Mouse (Mus musculus): ENCODE results near the gene Cenpj.

Gene Cenpj

GRCm38 (mm10) chr14:56545491-56545890 lies 29.7 kb downstream of the Cenpj start:
- no peak for DNase-seq (ENCODE audit: low read depth, low spot score)

DNA sequence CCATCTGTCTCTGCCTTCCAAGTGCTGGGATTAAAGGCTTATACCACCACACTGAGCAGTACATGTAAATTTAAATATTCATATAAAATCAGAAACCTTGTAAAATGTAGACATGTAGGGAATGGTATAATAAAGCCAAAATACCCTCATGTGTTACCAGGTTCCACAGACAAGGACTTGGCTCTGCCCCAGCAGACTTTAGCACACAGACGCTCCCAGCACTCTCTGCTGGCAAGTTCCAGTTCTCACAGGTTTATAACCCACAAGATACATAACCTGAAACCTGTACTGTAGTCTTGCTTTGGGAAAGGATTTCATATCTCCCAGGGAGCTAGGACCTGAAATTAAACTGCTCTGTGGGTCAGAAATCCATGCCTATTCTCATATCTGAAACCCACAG lies 30.3 kb downstream of the Cenpj start:
- peak; percentile 6 for DNase-seq (ENCODE audit: low read depth, low spot score)

GRCm38 (mm10) chr14:56530788-56531187 lies 44.4 kb downstream of the Cenpj start:
- peak; percentile 86 for DNase-seq (ENCODE audit: low read depth, low spot score)

DNA sequence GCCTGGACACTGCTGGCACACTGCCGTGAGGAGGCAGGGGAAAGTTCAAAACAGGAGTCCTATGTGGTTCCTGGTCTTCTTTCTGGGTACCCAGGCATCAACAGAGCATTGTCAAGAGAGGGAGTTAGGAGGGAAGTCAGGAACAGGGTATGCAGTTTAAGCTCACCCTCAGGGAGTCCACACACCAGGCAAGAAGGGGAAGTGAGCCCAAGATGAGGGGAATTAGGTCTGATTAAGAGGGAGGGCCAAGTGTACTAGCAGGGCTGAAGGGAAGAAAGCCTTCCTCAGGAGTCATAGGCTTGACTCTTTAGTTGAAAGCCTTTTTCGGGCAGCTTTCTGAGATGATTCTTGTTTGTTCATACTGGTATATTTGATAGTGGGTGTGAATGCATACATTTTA lies 60.5 kb downstream of the Cenpj start:
- DNase-seq (ENCODE audit: low read depth, low spot score) = no peak

- peak; percentile 14 for DNase-seq (ENCODE audit: low read depth, low spot score)
These were observed 63.1 kb downstream of the Cenpj start for GRCm38 (mm10) chr14:56512084-56512483.

DNA sequence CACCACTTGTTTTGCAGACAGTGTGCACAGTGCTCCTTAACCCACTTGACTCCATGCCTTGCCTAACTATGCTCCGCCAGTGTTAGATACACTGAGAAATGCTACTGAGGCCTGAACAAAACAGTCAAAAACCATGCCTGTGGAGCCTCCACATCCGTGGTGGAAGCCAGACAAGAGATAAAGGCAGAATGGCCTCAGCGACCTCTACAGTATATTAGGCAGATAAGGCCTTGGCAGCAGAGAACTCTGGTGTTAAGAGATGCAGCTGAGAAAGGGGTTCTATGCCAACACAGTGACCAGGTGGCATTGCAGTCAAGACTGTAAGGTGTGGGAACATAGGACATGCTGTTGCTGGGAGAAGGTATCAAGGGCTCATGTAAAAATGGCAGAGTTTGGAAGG lies 68.5 kb downstream of the Cenpj start:
- DNase-seq (ENCODE audit: low read depth, low spot score) = no peak

- no peak for DNase-seq (ENCODE audit: low read depth, low spot score)
These were observed 72.8 kb downstream of the Cenpj start for GRCm38 (mm10) chr14:56502407-56502806.

GRCm38 (mm10) chr14:56489806-56490205 lies 85.4 kb downstream of the Cenpj start:
- DNase-seq (ENCODE audit: low read depth, low spot score) = peak; percentile 30
